Mouse (Mus musculus) CH12.LX (cell line): ENCODE measurements around the gene Tmem104.

ENCODE experiments used
- CTCF ChIP-seq, 2 experiments: IDR thresholded peaks in 1 of 2; conservative IDR thresholded peaks in 1 of 2; 2 replicates each; pipeline ENCODE4 v1.5.1; 2011 to 2012; ENCODE audit warnings: low read depth in 2 of 2, low read length in 2 of 2, improper control_type of control experiment in 1 of 2, inconsistent platforms in 1 of 2, mild to moderate bottlenecking in 1 of 2, moderate library complexity in 1 of 2
- E2F4 ChIP-seq: IDR thresholded peaks from 2 replicates; pipeline ENCODE4 v1.6.1; 2011; ENCODE audit warnings: low read depth, low read length, improper control_type of control experiment; ENCODE audit not compliant: insufficient replicate concordance
- GABPA ChIP-seq: IDR thresholded peaks from 2 replicates; pipeline ENCODE4 v1.6.1; 2012; ENCODE audit warnings: low read depth, low read length, improper control_type of control experiment, inconsistent platforms; ENCODE audit not compliant: insufficient replicate concordance
- MXI1 ChIP-seq: IDR thresholded peaks from 2 replicates; pipeline ENCODE4 v1.6.1; 2011; ENCODE audit warnings: mild to moderate bottlenecking, low read depth, low read length, improper control_type of control experiment
- POLR2A ChIP-seq: IDR thresholded peaks from 2 replicates; pipeline ENCODE4 v1.6.1; 2011; ENCODE audit warnings: low read depth, mild to moderate bottlenecking, improper control_type of control experiment, low read length
- RAD21 ChIP-seq: IDR thresholded peaks from 2 replicates; pipeline ENCODE4 v1.6.1; 2011; ENCODE audit warnings: low read depth, mild to moderate bottlenecking, low read length, improper control_type of control experiment, moderate library complexity
- SIN3A ChIP-seq: IDR thresholded peaks from 2 replicates; pipeline ENCODE4 v1.6.1; 2012; ENCODE audit warnings: low read length, improper control_type of control experiment, inconsistent platforms
- USF2 ChIP-seq: conservative IDR thresholded peaks from 2 replicates; pipeline ENCODE4 v1.6.1; 2011; ENCODE audit warnings: low read depth, low read length, improper control_type of control experiment

GRCm38 (mm10) chr11:115279726-115280125 lies 92.4 kb downstream of the Tmem104 start:
- TF ChIP-seq USF2 (no peak), POLR2A (peak; percentile 66), CTCF (conservative IDR thresholded peaks at IDR 0.05 in 1 of 2, IDR thresholded peaks at IDR 0.05 in 1 of 2; ENCODE audit: low read depth in 2 of 2, low read length in 2 of 2) (no peak), GABPA (no peak), MXI1 (no peak), E2F4 (no peak), RAD21 (no peak), SIN3A (no peak; the same call in 1 of the 2 replicates)
